Mouse (Mus musculus) testis, postnatal 14 days (tissue): ENCODE measurements at regions not wholly inside any gene's neighbourhood (a gene's known extent, or its start where the extent isn't known, plus 50 kb on each side); places are given as distances from the start of the nearest gene placed in this dataset.

Experiments used
- DNase-seq: peaks from one replicate; pipeline ENCODE4 v3.0.0; 2021; ENCODE audit warnings: low spot score

- DNase-seq, result no peak
These were observed 166.5 kb downstream of the Atp23 start for GRCm38 (mm10) chr10:126734661-126735060.

GRCm38 (mm10) chr10:126727840-126728239, 173.3 kb downstream of the Atp23 start:
- no peak for DNase-seq

GRCm38 (mm10) chr10:126717961-126718360, 183.2 kb downstream of the Atp23 start:
- no peak for DNase-seq

DNA sequence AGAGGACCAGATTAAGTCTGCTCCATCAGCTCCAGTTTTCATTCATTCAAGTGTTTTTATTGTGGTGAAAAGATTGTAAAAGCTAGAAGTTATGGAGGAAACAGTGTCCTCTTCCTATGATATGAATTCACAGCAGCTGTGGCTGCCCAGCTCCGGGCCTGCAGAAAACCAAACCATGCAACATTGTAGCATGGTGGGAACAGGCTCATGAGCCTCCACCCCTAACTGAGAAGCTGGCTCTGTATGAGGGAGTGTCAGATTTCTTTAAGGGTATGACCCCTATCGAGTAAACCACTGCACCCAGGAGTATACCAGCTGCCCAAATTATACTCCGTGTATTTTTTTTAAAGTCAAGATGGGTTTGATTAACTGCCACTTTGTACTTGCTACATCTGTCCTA, 189.4 kb downstream of the Atp23 start:
- DNase-seq, result no peak

DNA sequence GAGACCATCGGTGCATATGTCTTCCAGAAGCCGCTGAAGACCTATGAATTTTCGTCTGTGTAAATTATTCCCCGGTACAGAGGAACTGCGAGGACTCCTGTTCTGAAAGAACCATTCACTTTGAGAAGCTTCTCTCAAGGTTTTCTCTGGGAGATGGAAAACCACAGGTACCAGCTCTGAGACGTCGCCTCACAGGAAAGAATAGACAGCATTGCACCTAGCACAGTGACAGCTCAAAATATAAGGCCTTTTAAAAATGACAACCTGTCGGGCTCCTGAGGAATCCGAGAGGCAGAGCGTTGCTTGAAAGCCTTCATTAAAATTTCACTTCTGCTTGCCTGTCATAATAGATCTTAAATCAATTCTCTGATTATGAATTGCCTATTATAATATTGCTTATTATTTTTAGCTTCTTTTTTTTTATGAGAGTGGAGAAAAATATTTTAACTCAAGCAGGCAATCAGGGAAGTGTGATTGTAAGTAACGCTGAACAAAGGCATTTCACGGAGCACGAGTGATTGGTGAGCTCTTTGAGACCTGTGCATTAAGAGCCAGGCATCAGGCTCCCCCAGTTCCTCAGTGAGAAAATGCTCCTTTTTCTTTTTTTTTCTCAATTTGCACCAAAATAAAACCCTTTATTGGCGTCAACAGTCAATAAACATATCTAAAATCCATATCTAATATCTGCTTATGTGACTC, 191.8 kb downstream of the Atp23 start:
- DNase-seq, result no peak

GRCm38 (mm10) chr10:126708730-126709129, 192.4 kb downstream of the Atp23 start:
- DNase-seq, result no peak

DNA sequence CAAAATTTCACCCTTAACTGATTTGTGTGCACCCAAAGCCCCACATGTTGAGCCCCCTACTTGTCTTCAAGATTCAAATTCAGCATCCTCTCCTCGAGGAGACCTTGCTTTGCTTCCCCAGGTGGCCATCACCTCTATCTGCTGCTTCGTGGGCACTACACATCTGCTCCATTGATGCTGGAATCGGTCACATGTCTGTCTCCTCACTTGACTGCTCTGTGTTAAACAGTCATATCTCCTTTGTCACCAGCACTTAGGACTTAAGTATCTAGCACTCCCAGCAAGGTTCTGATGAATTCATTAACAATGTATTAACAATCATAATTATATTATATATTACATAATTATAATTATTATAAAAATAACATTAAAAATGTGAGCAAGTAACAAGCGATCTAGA, 192.9 kb downstream of the Atp23 start:
- DNase-seq, result no peak

- no peak for DNase-seq
These were observed 204.1 kb downstream of the Atp23 start for GRCm38 (mm10) chr10:126697086-126697485.

DNA sequence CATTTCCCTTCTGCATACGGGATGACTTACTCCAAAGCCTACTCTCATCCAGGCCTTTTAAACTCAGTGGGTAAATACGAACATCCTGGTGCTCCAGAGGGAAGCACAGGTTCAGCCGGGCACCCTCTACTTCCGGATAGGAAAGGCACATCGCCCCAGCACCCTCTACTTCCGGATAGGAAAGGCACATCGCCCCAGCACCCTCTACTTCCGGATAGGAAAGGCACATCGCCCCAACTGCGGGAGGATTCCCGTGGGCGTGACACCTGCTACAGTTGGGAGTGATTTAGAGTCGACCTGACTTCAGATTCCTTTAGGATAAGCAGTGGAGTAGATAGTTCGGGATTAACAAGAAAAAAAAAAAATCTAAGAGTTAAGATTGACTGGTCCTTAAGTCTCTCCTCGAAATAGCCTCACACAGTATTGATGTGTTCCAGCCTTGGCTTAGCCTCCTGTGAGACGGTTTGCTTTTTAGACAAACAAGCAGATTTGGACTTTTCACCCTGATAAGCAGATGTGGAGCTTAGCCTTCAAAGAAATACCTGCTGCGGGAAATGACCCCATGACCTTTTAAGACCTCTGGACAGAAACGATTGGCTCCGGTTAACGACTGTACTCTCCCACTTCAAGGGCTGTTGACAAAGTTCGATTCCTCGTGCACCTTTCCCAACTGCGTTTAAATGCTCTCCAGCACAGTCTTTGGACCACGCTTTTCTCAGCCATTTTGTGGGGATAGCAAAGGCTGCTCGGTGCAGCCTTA, 210.1 kb downstream of the Atp23 start:
- DNase-seq, result no peak

- no peak for DNase-seq
These were observed 220.6 kb downstream of the Atp23 start for GRCm38 (mm10) chr10:126680275-126681184.

GRCm38 (mm10) chr10:126679224-126680120, 221.7 kb downstream of the Atp23 start:
- DNase-seq, result peak; percentile 17

GRCm38 (mm10) chr10:126673437-126673836, 227.7 kb downstream of the Atp23 start:
- DNase-seq, result no peak

- no peak for DNase-seq
These were observed 236.6 kb downstream of the Atp23 start for GRCm38 (mm10) chr10:126664408-126665083.

DNA sequence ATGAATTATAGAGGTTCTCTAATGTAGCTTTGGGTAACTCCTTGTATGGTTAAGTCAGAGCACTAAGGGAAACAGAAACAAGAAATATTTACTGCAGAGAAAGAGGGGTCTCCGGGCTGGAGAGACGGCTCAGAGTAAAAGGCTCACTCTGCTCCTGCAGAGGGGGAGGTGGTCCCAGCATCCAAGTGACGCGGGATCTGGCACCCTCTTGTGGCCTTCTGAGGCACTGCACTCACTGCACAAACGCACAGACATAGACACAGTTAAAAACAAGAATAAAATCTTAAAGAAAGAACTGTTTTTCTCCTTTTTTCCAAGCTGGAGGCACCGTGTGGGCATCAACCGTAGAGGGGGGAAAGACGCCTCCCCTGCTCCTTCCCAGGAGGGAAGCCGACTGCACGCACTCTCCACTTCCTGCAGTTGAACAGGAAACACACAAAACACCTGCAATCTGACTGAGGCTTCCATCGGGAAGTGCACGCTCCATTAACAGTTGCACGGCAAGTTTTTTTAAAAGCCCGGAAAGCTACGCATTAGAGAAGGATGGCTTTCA, 237.6 kb downstream of the Atp23 start:
- DNase-seq, result peak; percentile 27

DNA sequence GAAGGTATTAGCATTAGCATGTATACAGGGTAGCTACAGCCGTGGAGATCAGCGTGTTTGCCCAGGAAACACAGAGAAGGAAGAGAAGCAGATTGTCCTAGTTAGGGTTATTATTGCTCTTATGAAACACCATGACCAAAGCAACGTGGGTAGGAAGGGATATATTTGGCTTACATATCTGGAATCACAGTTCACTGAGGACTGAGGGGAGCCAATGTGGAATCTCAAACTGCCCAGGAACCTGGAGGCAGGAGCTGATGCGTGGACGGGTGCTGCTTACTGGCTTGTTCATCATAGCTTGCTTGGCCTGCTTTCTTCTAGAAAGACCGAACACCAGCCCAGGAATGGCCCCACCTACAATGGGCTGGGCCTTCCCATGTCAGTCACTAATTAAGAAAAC, 238.4 kb downstream of the Atp23 start:
- no peak for DNase-seq

DNA sequence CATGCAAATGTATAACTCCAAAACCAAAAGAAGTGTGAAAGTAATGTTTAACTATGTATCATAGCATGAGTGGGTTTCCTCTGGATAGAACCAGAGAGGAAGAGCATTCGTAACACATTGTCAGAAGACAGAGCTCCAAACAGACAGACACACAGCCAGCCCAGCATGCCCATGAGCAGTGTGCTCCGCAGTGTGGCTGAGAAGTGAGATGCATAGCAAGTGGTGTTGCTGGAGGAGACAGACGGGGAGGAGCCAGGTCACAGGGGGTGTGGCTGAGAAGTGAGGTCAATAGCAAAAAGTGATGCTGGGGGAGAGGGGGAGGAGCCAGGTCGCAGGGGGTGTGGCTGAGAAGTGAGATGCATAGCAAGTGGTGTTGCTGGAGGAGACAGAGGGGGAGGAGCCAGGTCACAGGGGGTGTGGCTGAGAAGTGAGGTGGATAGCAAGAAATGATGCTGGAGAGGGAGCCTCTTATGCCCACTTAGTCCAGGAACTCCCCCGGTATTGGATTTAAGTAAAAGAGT, 240.0 kb downstream of the Atp23 start:
- DNase-seq, result no peak

DNA sequence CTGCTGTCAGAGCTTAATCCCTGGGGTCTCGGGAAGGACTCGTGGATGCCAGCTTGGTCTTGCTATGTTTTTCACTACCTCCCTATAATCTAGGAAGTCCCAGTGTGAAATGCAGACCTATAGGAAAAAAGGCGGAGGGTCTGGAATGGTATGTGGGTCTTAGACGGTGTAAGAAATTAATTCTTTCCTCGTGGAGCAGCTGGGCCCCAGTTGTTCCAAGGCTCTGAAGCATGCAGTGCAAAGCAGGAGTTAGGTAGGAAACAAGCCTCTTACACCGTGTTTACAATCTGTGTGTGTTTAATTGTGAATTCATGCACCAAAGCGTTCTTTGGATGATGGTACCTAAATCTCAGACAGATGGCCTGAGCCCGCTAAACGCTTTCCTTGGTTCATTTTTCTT, 241.1 kb downstream of the Atp23 start:
- DNase-seq, result no peak

GRCm38 (mm10) chr10:126652693-126653092, 248.5 kb downstream of the Atp23 start:
- DNase-seq, result no peak

GRCm38 (mm10) chr10:126646587-126646986, 254.6 kb downstream of the Atp23 start:
- no peak for DNase-seq

- DNase-seq, result no peak
These were observed 259.3 kb downstream of the Atp23 start for GRCm38 (mm10) chr10:126641792-126642289.
